Mouse (Mus musculus): ENCODE data around the gene Matn3. TPM values are rescaled to one million over a fixed set of nuclear protein-coding genes. Genes with fewer than 3 reads are reported as not detected.
"Not testable (repeated sequence)": the region's sequence is repeated elsewhere in the genome, so short reads cannot be mapped to it uniquely, and the experiment has no call there.

The Matn3 gene
- total and polyA plus RNA-seq, 3 experiments = 0.05 TPM; not detected in 2

GRCm38 (mm10) chr12:8931083-8931482, 16.6 kb upstream of the Matn3 start:
- ATAC-seq (ENCODE audit: extremely low read depth, insufficient number of reproducible peaks, low FRiP score, poor library complexity, severe bottlenecking) (no peak), DNase-seq (ENCODE audit: low spot score) (no peak)
- Histone ChIP-seq H3K27me3 (ENCODE audit: insufficient read depth, low read length) (no peaks in the 10 kb centered on the region), H3K9me3 (replicated peaks) (no peaks in the 10 kb centered on the region), H3K4me1 (ENCODE audit: insufficient read depth, low read depth, low read length) (peaks cover 20% of the 10 kb centered on the region), H3K36me3 (replicated peaks) (peaks cover 73% of the 10 kb centered on the region), H3K4me3 (ENCODE audit: low read depth, low read length) (no peak overlapping the region)
- TF ChIP-seq CTCF (IDR thresholded peaks at IDR 0.05; ENCODE audit: low read depth, low read length) = no peak

- H3K4me3 ChIP-seq (ENCODE audit: low read depth, low read length) = no peak overlapping the region
- H3K36me3 ChIP-seq (replicated peaks) = peaks cover 81% of the 10 kb centered on the region
- DNase-seq (ENCODE audit: low spot score) (no peak), ATAC-seq (ENCODE audit: extremely low read depth, insufficient number of reproducible peaks, low FRiP score, poor library complexity, severe bottlenecking) (no peak)
- no peaks in the 10 kb centered on the region for H3K9me3 ChIP-seq (replicated peaks)
- TF ChIP-seq POLR2AphosphoS5 (IDR thresholded peaks at IDR 0.05; ENCODE audit: insufficient replicate concordance, low read depth, low read length) (no peak), TAL1 (conservative IDR thresholded peaks at IDR 0.05; ENCODE audit: low read depth, low read length) (no peak), CTCF (IDR thresholded peaks at IDR 0.05; ENCODE audit: low read depth, low read length) (no peak), GATA1 (IDR thresholded peaks at IDR 0.05; ENCODE audit: borderline replicate concordance, low read length) (no peak), GATA2 (IDR thresholded peaks at IDR 0.05; ENCODE audit: borderline replicate concordance, low read depth, low read length) (no peak)
- H3K4me1 ChIP-seq (ENCODE audit: insufficient read depth, low read depth, low read length) = peaks cover 8% of the 10 kb centered on the region; the same call in 1 of the 2 replicates
- H3K27me3 ChIP-seq (ENCODE audit: insufficient read depth, low read length) = no peaks in the 10 kb centered on the region
Observed at GRCm38 (mm10) chr12:8935349-8935748, 12.4 kb upstream of the Matn3 start.

DNA sequence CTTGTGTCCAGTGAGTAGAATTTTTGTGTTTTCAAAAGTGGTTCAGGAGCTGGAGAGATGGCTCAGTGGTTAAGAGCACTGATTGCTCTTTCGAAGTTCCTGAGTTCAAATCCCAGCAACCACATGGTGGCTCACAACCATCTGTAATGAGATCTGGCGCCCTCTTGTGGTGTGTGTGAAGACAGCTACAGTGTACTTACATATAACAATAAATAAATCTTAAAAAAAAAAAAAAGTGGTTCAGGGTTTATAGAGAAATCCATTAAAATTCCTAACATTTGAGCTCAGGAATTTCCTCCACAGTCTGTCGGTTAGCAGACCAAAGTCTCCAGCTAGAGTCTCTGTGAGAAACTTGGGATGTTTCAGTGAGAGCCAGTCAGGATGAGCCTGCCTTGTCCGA, 11.5 kb upstream of the Matn3 start:
- not testable (repeated sequence) for DNase-seq (ENCODE audit: low spot score); ATAC-seq (ENCODE audit: extremely low read depth, insufficient number of reproducible peaks, low FRiP score, poor library complexity, severe bottlenecking); H3K4me3 ChIP-seq (ENCODE audit: low read depth, low read length); H3K4me1 ChIP-seq (ENCODE audit: insufficient read depth, low read depth, low read length); H3K9me3 ChIP-seq (replicated peaks); H3K27me3 ChIP-seq (ENCODE audit: insufficient read depth, low read length)
- peaks cover 75% of the 10 kb centered on the region for H3K36me3 ChIP-seq (replicated peaks)

GRCm38 (mm10) chr12:8939490-8939889, 8.2 kb upstream of the Matn3 start:
- Histone ChIP-seq H3K36me3 (replicated peaks) (peaks cover 53% of the 10 kb centered on the region), H3K27me3 (ENCODE audit: insufficient read depth, low read length) (no peaks in the 10 kb centered on the region), H3K4me3 (ENCODE audit: low read depth, low read length) (no peak overlapping the region), H3K9me3 (replicated peaks) (no peaks in the 10 kb centered on the region), H3K4me1 (ENCODE audit: insufficient read depth, low read depth, low read length) (peaks cover 11% of the 10 kb centered on the region)
- ATAC-seq (ENCODE audit: extremely low read depth, insufficient number of reproducible peaks, low FRiP score, poor library complexity, severe bottlenecking) (no peak), DNase-seq (ENCODE audit: low spot score) (no peak)
- no peak for TF ChIP-seq GATA2 (IDR thresholded peaks at IDR 0.05; ENCODE audit: borderline replicate concordance, low read depth, low read length)
- no peak for TF ChIP-seq CTCF (IDR thresholded peaks at IDR 0.05; ENCODE audit: low read depth, low read length)
- TF ChIP-seq TAL1 (conservative IDR thresholded peaks at IDR 0.05; ENCODE audit: low read depth, low read length) = no peak
- no peak for TF ChIP-seq POLR2AphosphoS5 (IDR thresholded peaks at IDR 0.05; ENCODE audit: insufficient replicate concordance, low read depth, low read length)
- TF ChIP-seq GATA1 (IDR thresholded peaks at IDR 0.05; ENCODE audit: borderline replicate concordance, low read length) = no peak

DNA sequence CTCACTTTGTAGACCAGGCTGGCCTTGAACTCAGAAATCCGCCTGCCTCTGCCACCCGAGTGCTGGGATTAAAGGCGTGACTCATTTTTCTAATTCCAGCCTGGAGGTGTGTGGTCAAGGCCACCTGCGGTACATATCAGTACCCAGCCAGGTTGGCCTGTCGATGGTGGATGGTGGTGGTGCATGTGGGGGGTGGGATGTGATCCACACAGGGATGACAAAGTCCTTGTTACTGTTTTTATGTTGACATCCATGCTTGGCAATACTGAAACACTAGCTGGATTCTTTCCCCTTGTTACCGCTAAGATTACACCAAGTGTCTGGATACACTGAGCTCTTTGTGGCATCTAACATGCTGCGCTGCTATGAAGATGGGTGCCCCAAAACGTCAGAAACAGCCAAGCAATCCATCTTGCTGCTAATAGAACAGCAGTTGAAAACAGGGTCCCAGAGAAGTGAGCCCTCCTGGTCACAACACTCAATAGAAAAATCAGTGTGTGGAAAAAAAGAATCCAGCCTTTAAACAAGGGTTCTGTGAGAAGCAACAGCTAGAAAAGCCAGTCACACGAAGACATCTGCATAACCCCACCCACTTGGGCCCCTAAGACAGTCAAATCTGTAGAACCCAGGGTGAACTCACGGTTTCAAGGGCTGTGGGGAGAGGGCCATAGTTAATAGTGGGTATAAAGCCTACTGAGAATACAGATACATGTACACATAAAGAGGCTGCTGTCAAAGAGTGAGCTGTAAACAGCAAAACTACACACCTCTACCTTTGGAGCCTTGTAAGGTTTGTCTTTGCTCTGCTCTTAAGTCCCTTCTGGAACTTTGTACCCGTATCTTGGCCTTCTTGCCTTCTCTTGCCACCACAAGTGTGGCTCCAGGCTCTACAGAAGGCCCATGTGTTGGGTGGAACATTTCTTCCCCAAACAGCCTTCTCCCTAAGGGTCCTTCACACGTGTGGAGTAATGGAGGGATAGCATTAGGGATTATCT, 7.4 kb upstream of the Matn3 start:
- TF ChIP-seq GATA2 (IDR thresholded peaks at IDR 0.05; ENCODE audit: borderline replicate concordance, low read depth, low read length) (no peak), TAL1 (conservative IDR thresholded peaks at IDR 0.05; ENCODE audit: low read depth, low read length) (no peak), POLR2AphosphoS5 (IDR thresholded peaks at IDR 0.05; ENCODE audit: insufficient replicate concordance, low read depth, low read length) (no peak), CTCF (IDR thresholded peaks at IDR 0.05; ENCODE audit: low read depth, low read length) (no peak), GATA1 (IDR thresholded peaks at IDR 0.05; ENCODE audit: borderline replicate concordance, low read length) (no peak)
- Histone ChIP-seq H3K36me3 (replicated peaks) (peaks cover 45% of the 10 kb centered on the region), H3K4me3 (ENCODE audit: low read depth, low read length) (no peak overlapping the region), H3K27me3 (ENCODE audit: insufficient read depth, low read length) (no peaks in the 10 kb centered on the region), H3K4me1 (ENCODE audit: insufficient read depth, low read depth, low read length) (peaks cover 11% of the 10 kb centered on the region), H3K9me3 (replicated peaks) (no peaks in the 10 kb centered on the region)
- DNase-seq (ENCODE audit: low spot score) = no peak
- no peak for ATAC-seq (ENCODE audit: extremely low read depth, insufficient number of reproducible peaks, low FRiP score, poor library complexity, severe bottlenecking)

GRCm38 (mm10) chr12:8941131-8941615, 6.6 kb upstream of the Matn3 start:
- H3K27me3 ChIP-seq (ENCODE audit: insufficient read depth, low read length) = 0 out of 2 replicates have a peak, but pooled peaks cover 2% of the 10 kb centered on the region
- no peak for ATAC-seq (ENCODE audit: extremely low read depth, insufficient number of reproducible peaks, low FRiP score, poor library complexity, severe bottlenecking)
- TF ChIP-seq TAL1 (conservative IDR thresholded peaks at IDR 0.05; ENCODE audit: low read depth, low read length) = no peak
- no peak for TF ChIP-seq CTCF (IDR thresholded peaks at IDR 0.05; ENCODE audit: low read depth, low read length)
- no peak for TF ChIP-seq GATA1 (IDR thresholded peaks at IDR 0.05; ENCODE audit: borderline replicate concordance, low read length)
- no peak for TF ChIP-seq POLR2AphosphoS5 (IDR thresholded peaks at IDR 0.05; ENCODE audit: insufficient replicate concordance, low read depth, low read length)
- no peak for TF ChIP-seq GATA2 (IDR thresholded peaks at IDR 0.05; ENCODE audit: borderline replicate concordance, low read depth, low read length)
- no peak overlapping the region for H3K4me3 ChIP-seq (ENCODE audit: low read depth, low read length)
- H3K36me3 ChIP-seq (replicated peaks) = peaks cover 36% of the 10 kb centered on the region
- DNase-seq (ENCODE audit: low spot score) = no peak
- peaks cover 11% of the 10 kb centered on the region for H3K4me1 ChIP-seq (ENCODE audit: insufficient read depth, low read depth, low read length)
- H3K9me3 ChIP-seq (replicated peaks) = no peaks in the 10 kb centered on the region
